Mouse (Mus musculus): ENCODE measurements around the gene Zfp148. TPM values are rescaled to one million over a fixed set of nuclear protein-coding genes. Genes with fewer than 3 reads are reported as not detected.

Zfp148 gene
- polyA plus RNA-seq, 1 experiment = 6.5 TPM

DNA sequence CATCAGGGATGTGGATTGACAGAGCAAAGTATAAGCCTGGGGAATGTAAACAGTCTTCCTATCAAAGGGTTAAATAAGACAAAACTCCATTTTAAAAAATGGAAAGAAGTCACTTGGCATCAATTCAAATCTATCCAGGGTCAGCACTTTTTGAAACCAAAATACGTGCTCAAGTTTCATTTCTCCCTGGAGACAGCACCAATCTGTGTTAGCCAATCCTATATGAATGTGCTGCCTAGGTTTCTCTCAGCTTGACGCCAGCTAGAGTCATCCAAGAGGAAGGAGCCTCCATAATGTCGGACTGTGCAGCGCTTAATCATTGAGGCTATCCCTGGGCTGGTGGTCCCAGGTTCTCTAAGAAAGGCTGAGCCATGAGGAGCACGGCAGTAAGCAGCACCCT lies 33.5 kb upstream of the Zfp148 start:
- Histone ChIP-seq H3K36me3 (ENCODE audit: control insufficient read depth, insufficient read depth) (no peaks in the 10 kb centered on the region), H3K79me2 (ENCODE audit: control insufficient read depth, insufficient read depth) (no peaks in the 10 kb centered on the region), H3K4me3 (ENCODE audit: insufficient read depth, poor library complexity, severe bottlenecking) (no peak overlapping the region), H3K79me3 (ENCODE audit: low read depth) (no peaks in the 10 kb centered on the region), H3ac (ENCODE audit: control insufficient read depth, insufficient read length, low read depth) (no peak overlapping the region), H3K27me3 (ENCODE audit: control insufficient read depth, insufficient read depth, insufficient read length) (no peaks in the 10 kb centered on the region)
- TF ChIP-seq CTCF (IDR thresholded peaks at IDR 0.05; ENCODE audit: control insufficient read depth, insufficient read depth, insufficient read length) (no peak), MYOG (IDR thresholded peaks at IDR 0.05; ENCODE audit: control insufficient read depth, extremely low read depth, insufficient read length) (no peak), MYOD1 (IDR thresholded peaks at IDR 0.05; ENCODE audit: control insufficient read depth, insufficient read length, low read depth) (no peak), FOSL1 (IDR thresholded peaks at IDR 0.05; ENCODE audit: insufficient read depth, low read length, poor library complexity, severe bottlenecking) (no peak), CEBPB (IDR thresholded peaks at IDR 0.05; ENCODE audit: low read depth) (no peak), USF1 (IDR thresholded peaks at IDR 0.05; ENCODE audit: low read depth) (no peak), MAX (IDR thresholded peaks at IDR 0.05) (no peak)

GRCm38 (mm10) chr16:33357805-33358204 lies 22.8 kb upstream of the Zfp148 start:
- no peak overlapping the region for H3ac ChIP-seq (ENCODE audit: control insufficient read depth, insufficient read length, low read depth)
- H3K79me3 ChIP-seq (ENCODE audit: low read depth) = no peaks in the 10 kb centered on the region
- TF ChIP-seq CEBPB (IDR thresholded peaks at IDR 0.05; ENCODE audit: low read depth) (no peak), FOSL1 (IDR thresholded peaks at IDR 0.05; ENCODE audit: insufficient read depth, low read length, poor library complexity, severe bottlenecking) (no peak), MYOD1 (IDR thresholded peaks at IDR 0.05; ENCODE audit: control insufficient read depth, insufficient read length, low read depth) (no peak), MAX (IDR thresholded peaks at IDR 0.05) (no peak), MYOG (IDR thresholded peaks at IDR 0.05; ENCODE audit: control insufficient read depth, extremely low read depth, insufficient read length) (no peak), USF1 (IDR thresholded peaks at IDR 0.05; ENCODE audit: low read depth) (no peak), CTCF (IDR thresholded peaks at IDR 0.05; ENCODE audit: control insufficient read depth, insufficient read depth, insufficient read length) (no peak)
- no peak overlapping the region for H3K4me3 ChIP-seq (ENCODE audit: insufficient read depth, poor library complexity, severe bottlenecking)
- no peaks in the 10 kb centered on the region for H3K36me3 ChIP-seq (ENCODE audit: control insufficient read depth, insufficient read depth)
- H3K79me2 ChIP-seq (ENCODE audit: control insufficient read depth, insufficient read depth) = no peaks in the 10 kb centered on the region
- no peaks in the 10 kb centered on the region for H3K27me3 ChIP-seq (ENCODE audit: control insufficient read depth, insufficient read depth, insufficient read length)

DNA sequence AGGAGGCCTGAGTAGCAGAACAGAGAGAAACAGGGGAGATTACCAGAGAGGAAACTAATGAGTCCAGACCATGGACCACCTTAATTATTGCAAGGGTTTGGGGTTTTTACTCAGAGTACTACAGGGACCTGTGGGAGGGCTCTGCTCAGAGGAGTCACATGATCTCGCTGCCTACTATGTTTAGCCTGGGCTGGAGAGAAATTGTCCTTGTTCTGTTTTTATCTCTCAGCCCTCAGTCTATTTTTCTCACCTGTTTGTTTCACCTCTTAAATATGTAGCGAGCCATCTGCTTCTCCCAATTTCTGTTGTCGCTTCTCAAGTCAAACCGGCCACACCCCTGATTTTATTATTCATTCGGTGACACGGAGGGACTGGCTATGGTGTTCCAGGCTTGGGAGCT lies 14.9 kb upstream of the Zfp148 start:
- no peaks in the 10 kb centered on the region for H3K79me2 ChIP-seq (ENCODE audit: control insufficient read depth, insufficient read depth)
- H3K79me3 ChIP-seq (ENCODE audit: low read depth) = no peaks in the 10 kb centered on the region
- H3K36me3 ChIP-seq (ENCODE audit: control insufficient read depth, insufficient read depth) = no peaks in the 10 kb centered on the region
- H3K4me3 ChIP-seq (ENCODE audit: insufficient read depth, poor library complexity, severe bottlenecking) = no peak overlapping the region
- no peak overlapping the region for H3ac ChIP-seq (ENCODE audit: control insufficient read depth, insufficient read length, low read depth)
- TF ChIP-seq USF1 (IDR thresholded peaks at IDR 0.05; ENCODE audit: low read depth) (peak; percentile 17), CTCF (IDR thresholded peaks at IDR 0.05; ENCODE audit: control insufficient read depth, insufficient read depth, insufficient read length) (no peak)
- H3K27me3 ChIP-seq (ENCODE audit: control insufficient read depth, insufficient read depth, insufficient read length) = no peaks in the 10 kb centered on the region

GRCm38 (mm10) chr16:33368632-33369031 lies 12.0 kb upstream of the Zfp148 start:
- no peaks in the 10 kb centered on the region for H3K79me2 ChIP-seq (ENCODE audit: control insufficient read depth, insufficient read depth)
- H3K79me3 ChIP-seq (ENCODE audit: low read depth) = no peaks in the 10 kb centered on the region
- no peak for TF ChIP-seq MAX (IDR thresholded peaks at IDR 0.05)
- no peak for TF ChIP-seq CEBPB (IDR thresholded peaks at IDR 0.05; ENCODE audit: low read depth)
- TF ChIP-seq USF1 (IDR thresholded peaks at IDR 0.05; ENCODE audit: low read depth) = no peak
- TF ChIP-seq CTCF (IDR thresholded peaks at IDR 0.05; ENCODE audit: control insufficient read depth, insufficient read depth, insufficient read length) = no peak
- TF ChIP-seq MYOD1 (IDR thresholded peaks at IDR 0.05; ENCODE audit: control insufficient read depth, insufficient read length, low read depth) = no peak
- TF ChIP-seq MYOG (IDR thresholded peaks at IDR 0.05; ENCODE audit: control insufficient read depth, extremely low read depth, insufficient read length) = no peak
- no peak for TF ChIP-seq FOSL1 (IDR thresholded peaks at IDR 0.05; ENCODE audit: insufficient read depth, low read length, poor library complexity, severe bottlenecking)
- no peak overlapping the region for H3K4me3 ChIP-seq (ENCODE audit: insufficient read depth, poor library complexity, severe bottlenecking)
- H3ac ChIP-seq (ENCODE audit: control insufficient read depth, insufficient read length, low read depth) = no peak overlapping the region
- no peaks in the 10 kb centered on the region for H3K36me3 ChIP-seq (ENCODE audit: control insufficient read depth, insufficient read depth)
- no peaks in the 10 kb centered on the region for H3K27me3 ChIP-seq (ENCODE audit: control insufficient read depth, insufficient read depth, insufficient read length)

- H3K79me2 ChIP-seq (ENCODE audit: control insufficient read depth, insufficient read depth) = no peaks in the 10 kb centered on the region
- H3K27me3 ChIP-seq (ENCODE audit: control insufficient read depth, insufficient read depth, insufficient read length) = no peaks in the 10 kb centered on the region
- H3ac ChIP-seq (ENCODE audit: control insufficient read depth, insufficient read length, low read depth) = no peak overlapping the region
- H3K79me3 ChIP-seq (ENCODE audit: low read depth) = no peaks in the 10 kb centered on the region
- TF ChIP-seq MYOD1 (IDR thresholded peaks at IDR 0.05; ENCODE audit: control insufficient read depth, insufficient read length, low read depth) (no peak), FOSL1 (IDR thresholded peaks at IDR 0.05; ENCODE audit: insufficient read depth, low read length, poor library complexity, severe bottlenecking) (no peak)
- no peak overlapping the region for H3K4me3 ChIP-seq (ENCODE audit: insufficient read depth, poor library complexity, severe bottlenecking)
- no peaks in the 10 kb centered on the region for H3K36me3 ChIP-seq (ENCODE audit: control insufficient read depth, insufficient read depth)
These were observed 9.8 kb upstream of the Zfp148 start for GRCm38 (mm10) chr16:33370836-33371235.

DNA sequence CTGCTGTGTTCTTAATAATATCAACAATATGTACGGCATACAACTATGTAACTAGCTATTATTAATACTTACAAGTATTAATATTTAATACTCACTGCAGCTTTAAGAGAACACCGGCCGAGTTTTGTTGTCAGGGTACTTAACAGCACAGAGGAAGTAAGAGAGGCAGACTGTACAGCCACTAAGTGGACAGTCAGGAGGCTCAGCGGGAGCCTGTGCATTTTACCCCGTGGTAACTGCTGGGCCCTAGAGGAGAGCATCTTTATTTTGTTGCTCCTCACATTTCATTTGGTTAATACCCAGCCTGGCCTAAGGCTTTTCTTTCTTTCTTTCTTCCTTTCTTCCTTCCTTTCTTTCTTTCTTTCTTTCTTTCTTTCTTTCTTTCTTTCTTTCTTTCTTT lies 8.0 kb upstream of the Zfp148 start:
- H3K36me3 ChIP-seq (ENCODE audit: control insufficient read depth, insufficient read depth) = no peaks in the 10 kb centered on the region
- H3ac ChIP-seq (ENCODE audit: control insufficient read depth, insufficient read length, low read depth) = no peak overlapping the region
- no peak for TF ChIP-seq MAX (IDR thresholded peaks at IDR 0.05)

More for the DNA sequence above, 8.0 kb upstream of the Zfp148 start:
- H3K79me3 ChIP-seq (ENCODE audit: low read depth) = no peaks in the 10 kb centered on the region
- H3K4me3 ChIP-seq (ENCODE audit: insufficient read depth, poor library complexity, severe bottlenecking) = no peak overlapping the region
- H3K79me2 ChIP-seq (ENCODE audit: control insufficient read depth, insufficient read depth) = no peaks in the 10 kb centered on the region
- H3K27me3 ChIP-seq (ENCODE audit: control insufficient read depth, insufficient read depth, insufficient read length) = no peaks in the 10 kb centered on the region
